Mouse (Mus musculus) retina, postnatal 7 days (tissue): Measurements from ENCODE around the gene Akt3.

Experiments
- DNase-seq: peaks from one replicate; pipeline ENCODE4 v3.0.0-alpha.2; 2012; ENCODE audit warnings: low read depth, low spot score

Gene Akt3

DNA sequence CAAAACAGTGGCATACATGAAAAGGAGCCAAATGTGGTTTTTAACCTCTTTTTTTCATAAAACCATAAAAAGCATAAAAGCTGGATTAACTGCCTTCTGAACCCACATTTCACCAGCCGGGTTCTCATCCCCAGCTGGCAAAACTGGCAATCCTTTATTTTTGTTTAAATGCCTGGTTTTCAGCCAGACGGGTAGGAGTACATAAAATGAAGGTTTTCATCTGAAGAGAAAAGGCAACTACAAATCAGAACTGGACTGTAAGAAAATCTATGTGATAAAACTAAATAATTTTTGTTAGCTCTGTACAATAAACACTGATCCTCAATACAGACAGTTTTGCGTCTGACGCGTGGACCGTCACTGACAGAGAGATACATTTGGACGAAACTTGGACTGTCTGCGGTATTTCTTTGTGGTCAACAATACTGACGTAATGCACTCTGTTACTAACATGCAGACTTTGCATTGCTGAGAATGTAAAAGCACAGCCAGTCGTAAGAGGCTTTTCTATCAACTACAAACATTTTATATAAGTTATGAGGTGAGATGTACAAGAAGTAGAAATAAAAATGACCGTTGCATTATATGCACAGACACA lies 206.5 kb downstream of the Akt3 start:
- no peak for DNase-seq

DNA sequence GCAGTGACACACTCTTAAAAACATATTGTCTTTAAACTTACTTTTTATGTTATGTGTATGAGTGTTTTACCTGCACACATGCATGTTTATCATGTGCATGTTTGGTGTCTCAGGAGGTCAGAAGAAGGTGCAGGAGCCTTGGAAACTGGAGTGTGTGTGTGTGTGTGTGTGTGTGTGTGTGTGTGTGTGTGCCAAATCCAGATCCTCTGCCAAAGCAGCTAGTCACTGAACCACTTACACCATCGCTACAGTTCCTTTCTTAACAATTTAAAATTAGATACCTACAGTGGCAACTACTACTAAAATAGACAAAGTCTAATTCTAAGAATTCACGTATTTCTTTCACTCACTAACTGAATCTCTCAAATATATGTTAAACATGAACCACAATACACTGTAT lies 209.2 kb downstream of the Akt3 start:
- no peak for DNase-seq

DNA sequence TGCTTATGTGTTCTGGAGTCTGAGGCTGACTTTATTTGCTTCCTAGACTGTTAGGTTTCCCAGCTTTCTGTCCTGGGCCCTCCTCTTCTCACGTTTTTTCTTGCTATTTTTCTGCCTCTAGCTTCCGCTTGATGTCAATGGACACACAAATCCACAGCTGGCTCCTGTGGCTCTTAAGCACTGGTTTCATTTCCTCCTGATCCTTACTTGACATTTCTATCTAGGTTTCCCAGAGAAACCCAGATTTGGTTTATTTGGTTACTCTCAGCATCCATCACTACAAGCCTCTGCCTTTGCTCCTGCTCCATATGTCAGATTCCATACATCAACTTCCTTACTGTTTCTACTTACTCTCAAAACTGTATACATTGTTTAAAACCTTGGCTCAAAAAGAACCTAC lies 211.0 kb downstream of the Akt3 start:
- DNase-seq: no peak

DNA sequence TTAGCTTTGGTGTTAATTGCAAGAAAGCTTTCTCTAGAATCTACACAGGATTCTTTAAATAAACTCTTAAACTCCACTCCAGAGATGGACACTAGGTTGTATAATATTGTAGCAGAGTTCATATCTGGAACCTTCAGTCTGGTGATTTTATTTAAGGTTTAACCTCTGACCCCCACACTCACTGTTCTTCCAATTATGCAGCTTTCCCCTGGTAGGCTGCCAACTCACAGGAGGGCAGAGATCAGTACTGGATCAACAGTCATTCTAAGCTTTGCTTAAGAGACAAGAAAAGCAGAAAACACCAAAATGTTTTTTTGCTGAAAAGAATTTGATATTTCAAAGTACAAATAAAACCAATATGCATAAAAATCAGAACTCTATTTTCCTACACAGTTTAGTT lies 212.1 kb downstream of the Akt3 start:
- no peak for DNase-seq

DNA sequence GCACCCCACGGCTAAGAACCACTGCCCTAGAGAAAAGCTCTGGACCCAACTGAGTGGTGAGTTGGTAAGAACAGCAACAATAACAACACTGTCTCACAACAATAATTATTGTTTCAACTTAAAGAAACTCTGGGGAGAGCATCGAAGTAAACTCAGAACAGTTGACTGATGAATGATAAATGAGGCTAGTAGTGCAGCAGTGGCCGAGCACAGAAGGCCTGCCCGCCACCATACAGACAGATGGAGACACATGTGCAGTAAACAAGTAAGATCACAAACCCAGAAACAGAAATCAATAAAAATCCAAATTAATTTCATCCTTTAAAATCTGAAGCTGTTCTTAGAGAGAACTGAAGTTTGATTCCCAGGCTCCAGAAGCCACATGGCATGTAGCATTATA lies 217.9 kb downstream of the Akt3 start:
- no peak for DNase-seq

DNA sequence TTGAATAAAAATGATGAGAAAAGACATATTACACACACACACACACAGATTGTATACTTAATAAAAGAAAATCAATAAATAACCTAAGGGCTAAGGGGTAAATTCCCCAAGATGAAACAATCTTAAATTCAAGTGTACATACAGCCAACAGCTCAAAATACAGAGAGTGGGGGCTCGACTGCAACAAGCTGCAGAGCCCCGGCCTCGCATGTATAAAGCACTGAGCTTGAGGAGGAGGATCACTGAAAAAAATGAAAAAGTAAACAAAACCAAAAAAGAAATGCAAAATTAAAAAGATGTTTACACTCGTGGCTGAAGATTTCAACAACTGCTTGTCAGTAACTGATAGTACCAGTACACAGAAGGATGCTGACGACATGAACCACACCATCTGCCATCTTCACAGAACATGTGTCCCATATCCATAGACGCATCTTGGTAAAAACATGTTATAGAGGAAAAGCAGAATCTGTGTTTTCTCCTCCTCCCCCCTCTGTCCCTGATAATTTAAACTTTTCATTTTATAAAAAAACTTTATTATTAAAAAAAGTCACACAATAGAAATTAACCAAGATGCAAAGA lies 218.8 kb downstream of the Akt3 start:
- no peak for DNase-seq

DNA sequence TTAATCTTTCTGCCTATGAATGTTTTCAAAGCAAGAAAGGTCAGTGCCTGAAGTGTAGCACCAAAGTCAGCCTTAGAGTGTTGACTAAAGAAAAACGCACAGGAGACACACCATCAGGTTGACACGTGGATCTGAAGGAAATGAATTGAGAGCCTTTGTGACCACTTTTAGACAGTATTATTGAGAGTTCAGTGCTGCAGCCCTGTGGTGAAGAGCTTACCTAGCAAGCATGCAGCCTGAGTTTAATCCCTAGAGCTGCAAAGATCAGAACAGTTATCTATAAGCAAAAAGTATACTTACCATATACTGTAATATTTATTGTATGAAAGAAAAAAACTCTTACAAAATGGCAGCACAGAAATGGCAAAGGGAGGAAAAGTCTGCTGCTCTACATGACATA lies 219.6 kb downstream of the Akt3 start:
- DNase-seq: peak; percentile 16

DNA sequence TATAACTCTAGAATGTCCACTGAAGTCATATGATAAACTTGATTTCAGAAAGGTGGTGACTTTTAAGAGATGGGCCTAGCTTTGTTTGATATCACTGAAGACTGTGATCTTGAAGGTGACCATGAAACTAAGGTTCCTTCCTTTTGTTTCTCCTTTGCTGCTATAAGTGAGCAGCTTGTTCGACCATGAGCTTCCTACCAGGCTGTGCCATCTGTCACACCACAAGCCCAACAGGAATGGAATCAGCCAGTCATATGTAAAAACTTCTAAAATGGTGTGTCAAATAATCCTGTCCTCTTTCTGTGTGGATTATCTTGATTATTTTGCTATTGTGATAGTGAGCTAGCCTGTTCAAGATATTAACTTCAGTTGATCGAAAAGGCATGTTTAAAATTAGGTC lies 222.5 kb downstream of the Akt3 start:
- no peak for DNase-seq

DNA sequence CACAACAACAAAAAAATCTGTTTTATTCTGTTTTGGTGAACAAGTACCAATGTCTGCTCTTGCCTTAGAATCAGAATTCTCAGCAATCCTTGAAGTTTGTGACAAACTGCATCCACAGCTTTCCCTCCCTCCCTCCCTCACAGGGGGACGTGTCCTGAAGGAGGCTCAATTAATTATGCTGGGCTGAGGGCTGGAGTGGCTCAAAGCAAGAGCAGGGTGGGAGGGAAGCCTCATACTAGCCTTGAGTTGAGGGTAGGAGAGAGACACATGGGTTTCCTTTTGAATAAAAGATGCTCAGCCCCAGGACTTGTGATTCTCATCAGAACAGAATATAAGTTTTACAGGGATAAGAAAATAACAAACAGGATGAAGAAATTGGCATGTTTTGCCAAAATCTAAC lies 225.8 kb downstream of the Akt3 start:
- no peak for DNase-seq

DNA sequence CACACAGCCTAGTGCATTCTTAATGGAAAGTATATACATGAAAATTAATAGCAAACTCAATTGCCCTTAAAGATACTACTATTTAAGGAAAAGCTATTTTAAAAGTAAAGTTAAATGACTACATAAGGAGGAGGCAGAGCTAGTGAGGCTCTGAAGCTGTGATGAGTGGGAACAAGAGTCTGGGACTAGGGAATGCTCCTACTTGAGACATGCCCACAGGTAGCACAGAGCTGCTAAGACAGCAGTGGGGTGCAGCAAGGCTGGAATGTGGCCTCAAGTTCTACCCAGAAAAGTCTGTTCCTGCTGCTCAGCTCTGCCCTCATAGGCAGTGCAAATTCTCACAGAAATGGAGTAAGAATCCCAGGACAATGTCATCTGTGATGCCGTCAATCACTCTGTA lies 226.8 kb downstream of the Akt3 start:
- no peak for DNase-seq

DNA sequence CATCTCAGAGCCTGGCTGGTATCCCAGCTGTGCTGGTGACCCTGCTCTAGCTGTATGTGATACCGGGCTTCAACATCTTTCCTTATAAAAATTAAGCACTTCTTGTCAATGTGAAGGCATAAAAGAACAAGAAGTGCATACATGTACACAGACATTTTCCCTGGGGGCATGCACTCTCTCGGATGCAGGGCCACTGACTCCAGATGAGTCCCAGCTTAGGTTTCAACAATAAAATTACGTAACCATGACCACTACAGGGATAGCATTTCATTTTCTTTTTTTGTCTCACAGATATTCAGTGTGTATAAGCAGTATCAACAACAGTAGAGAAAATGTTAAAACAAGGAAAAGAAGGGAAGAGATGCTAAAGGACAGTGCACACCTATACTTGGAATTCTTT lies 227.3 kb downstream of the Akt3 start:
- DNase-seq: no peak

DNA sequence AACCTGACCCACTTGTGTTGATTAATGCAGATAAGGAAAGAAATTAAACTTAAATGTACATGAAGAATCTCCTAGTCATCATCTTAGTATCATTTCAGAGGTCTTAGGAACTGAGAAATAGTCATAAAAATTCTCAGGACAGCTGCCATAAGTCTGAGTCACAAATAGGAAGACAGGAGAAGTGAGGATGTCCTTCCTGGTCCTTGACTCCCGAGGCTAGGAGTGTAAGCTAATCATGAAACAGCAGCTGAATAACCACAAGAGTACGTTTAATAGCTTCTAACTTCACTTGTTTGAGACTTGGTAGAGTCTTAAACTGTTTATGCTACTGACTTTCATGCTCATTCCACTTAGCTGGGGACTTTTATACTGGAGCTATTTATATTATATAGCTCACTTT lies 229.0 kb downstream of the Akt3 start:
- no peak for DNase-seq

DNA sequence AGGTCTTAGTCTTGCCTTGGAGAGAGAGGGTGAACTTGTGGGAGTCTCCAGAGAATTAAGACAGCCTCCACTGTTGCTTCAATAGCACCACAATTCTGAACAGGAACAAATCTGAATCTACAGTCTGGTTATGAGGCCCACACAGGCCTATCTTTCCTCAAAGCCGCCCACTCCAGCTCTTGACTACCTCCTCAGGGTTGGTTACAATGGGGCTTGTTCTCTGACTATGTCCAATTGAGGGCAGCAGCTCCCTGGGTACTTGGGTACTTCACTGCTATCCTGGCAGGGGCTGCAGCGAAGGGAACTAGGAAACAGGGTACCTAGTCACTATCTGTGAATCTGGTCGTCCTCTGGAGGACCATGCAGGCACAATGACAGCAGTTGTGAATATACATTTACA lies 230.3 kb downstream of the Akt3 start:
- DNase-seq: no peak

DNA sequence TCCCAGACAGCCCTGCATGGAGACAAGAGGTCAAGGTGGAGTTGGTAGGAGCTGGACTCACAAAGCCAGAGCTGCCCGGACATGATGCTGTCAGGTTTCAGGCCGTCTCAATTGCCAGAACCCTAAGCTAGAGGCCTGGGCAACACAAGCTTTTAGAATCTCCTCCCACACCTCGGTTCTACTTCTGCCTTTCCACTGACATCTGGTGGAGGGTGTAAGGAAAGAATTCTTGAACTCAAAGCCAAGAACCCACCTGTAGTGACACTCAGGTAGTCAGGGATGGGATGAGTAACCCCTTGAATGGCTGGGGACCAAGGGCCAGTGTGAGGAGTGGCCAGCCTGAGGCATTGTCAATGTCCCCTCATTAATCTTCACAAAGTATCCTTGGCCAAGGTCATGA lies 235.3 kb downstream of the Akt3 start:
- DNase-seq: no peak

DNA sequence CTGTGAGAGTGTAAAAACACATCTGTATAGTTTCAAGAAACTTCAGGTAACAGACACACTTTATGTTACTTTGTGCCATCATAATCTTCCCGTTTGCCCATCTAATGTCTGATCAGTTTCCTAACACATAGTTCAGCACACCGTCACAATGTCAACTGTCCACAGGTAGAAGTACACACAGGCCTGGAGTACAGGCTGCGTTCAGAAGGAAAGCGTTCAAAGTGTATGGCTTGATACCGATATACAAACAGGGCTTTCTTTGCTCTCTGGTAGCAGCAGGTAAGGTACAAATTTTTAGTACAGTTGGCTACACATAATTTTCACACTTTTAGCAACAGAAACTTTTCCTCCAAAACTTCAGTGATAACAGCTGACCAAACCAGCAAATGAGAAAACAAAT lies 238.3 kb downstream of the Akt3 start:
- no peak for DNase-seq

DNA sequence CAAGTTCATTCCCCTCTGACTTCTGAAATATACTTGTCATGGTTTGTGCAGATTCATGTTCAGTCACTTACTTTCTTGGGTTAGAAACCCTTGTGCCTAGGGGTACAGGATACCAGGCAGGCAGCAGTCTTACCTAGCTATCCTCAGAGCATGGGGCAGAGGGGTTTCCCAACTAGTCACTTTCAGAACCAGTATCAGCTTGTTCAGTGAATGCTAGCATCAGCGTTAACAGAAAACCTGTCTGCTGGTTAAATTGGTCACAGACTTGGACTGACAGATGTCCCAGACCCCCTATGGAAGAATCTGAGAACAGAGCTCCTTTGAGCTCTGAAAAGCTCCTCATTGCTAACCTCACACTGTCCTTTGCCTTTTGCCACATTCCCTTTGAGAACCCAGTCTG lies 239.3 kb downstream of the Akt3 start:
- no peak for DNase-seq

DNA sequence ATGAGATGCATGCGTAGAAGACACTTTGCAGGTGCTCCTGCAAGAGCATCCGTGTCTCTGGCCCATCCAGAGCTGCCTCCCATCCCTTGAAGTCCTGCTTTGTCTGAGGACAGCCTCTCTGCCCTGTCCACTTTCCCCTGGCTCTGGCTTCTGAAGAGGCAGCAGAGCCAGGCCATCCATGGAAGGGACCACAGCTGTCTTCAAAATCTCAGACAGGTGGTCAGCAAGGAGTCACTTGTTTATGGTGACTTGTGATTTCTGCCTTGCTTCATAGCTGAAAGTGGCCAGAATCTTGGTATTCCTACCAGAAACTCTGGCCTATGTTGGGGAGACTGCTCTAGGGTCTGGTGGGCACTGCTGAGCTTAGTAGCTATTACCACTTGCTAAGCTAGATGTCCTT lies 241.3 kb downstream of the Akt3 start:
- no peak for DNase-seq

DNA sequence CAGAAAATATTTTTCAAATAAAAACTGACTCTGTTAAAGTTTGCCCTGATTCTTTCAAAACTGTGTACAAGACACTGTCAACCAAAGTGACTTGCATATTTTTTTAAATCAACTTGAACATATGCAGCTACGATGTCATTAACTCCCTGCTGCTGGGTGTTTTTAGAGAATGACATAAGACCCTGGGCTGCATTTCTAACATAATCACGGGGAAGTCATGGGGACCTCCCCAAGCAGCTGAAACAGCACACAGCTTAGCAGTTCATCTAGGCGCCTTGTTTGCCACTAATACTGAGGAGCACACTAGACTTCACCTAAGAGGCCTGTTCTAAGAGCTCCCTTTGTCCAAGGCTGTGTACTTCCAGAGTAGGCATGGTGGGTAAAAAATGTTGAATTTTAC lies 242.1 kb downstream of the Akt3 start:
- DNase-seq: no peak

DNA sequence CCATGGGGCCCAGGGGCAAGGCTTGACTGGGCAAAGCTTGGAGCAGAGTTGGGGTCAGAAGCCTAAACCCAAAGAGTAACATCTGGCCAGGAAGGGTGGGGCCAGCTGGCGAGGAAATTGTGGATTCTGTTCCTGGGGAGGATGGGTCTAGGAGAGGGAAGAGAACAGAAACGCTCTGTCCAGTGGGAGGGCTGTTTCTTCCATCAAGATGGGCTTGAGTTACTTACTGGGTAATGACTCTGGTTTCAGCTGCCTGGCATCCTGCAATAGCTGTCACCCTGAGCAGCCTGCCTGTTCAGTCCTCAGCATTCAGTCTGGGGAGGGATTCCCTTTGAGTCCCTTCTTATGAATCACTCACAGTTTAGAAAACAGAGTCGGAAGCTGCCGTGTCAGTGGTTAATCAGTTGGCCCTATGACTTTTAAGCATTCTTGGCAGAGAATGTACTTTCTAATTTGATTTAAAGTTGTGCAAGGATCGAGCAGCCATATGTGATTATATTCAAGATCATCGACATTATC lies 243.0 kb downstream of the Akt3 start:
- DNase-seq: no peak

DNA sequence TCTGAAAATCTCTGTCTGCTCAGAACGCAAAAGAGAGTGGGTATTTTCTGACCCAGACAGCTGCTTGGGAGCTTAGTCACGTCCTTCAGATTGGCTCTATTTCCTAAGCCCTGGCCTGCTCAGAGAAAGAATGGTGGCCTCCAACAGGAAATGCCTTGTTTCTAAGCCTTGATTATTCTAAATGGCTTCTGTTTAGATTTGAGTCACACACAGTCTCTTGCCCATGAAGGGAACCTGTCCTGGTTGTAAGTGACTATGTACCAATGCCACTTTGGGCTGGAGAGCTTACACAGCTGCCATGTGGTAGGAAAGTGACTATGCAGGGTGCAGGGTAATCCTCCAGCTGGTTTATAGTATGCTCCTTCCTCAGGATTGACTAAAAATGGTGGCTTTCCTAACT lies 243.7 kb downstream of the Akt3 start:
- DNase-seq: no peak

DNA sequence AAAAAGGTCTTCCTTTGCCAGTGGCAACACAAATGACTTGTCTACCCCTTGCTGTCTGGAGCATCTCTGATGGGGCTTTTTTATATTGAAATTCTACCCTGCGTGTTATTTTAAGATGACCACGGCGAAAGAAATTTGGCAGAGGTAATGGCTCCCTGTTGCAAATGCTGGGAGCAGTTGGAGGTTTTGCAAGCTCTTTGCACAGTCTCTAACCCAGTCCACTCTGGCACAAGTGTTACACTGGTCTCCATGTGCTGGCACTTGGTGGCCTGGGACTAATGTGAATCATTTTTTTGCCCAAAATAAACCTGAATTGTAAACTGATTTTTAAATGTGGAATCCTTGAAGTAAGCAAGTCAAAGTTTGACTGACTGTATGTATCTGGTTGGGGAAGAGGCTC lies 244.2 kb downstream of the Akt3 start:
- DNase-seq: no peak

DNA sequence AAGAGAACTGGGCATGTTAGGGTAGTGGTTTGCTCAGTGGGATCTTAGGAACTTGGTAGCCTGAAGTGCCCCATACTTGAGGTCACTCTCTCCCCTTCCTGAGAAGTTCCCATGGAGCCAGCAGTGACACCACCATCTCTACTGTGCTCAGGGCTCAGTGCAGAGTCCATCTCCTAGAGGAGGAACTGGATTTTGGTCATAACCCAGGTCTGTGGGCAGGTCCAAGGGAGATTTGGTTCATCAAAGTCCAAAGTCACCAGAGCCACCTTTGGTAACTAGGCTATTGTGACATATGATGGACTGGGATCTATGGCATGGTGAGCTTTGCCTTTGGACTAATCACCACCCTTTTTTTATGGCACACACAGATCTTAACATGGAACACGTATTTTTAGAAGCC lies 244.7 kb downstream of the Akt3 start:
- no peak for DNase-seq

DNA sequence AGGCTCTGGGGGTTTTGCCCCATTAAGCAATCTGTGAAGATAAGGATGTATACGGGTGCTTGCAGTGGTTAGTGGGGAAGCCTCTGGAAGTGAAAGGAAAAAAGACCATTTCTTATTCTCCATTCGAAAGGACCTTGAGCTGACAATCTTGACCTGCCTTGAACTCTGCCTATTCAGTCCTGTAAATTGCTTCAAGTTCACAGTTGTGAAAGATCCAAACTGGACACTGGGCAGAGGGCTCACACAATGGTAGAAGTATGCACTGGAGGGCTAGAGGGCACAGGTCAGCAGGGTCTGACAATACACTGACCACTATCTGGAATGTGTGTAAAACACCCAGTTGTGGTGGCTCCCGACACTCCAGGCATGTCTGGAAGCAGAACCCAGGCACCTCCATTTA lies 245.2 kb downstream of the Akt3 start:
- DNase-seq: no peak

DNA sequence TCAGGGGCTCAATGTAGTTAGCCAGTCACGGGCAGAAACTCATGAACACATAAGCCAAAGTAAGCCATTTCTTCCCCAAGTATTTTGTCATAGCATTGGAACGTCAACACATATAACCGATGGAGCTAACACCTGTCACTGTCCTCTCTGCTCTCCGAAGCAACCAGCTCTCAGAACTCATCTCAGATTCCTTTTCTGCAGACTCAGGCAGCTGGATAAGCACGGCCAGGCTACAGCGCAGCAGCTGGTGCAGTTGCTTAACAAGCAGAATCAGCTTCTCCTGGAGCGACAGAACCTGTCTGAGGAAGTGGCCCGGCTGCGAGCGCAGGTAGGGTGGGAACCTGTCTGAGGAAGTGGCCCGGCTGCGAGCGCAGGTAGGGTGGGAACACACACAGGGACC lies 246.3 kb downstream of the Akt3 start:
- DNase-seq: no peak
